Mouse (Mus musculus) layer of hippocampus, adult 2 months (tissue): ENCODE results near the gene Ap2m1. TPM values are rescaled to one million over a fixed set of nuclear protein-coding genes. Genes with fewer than 3 reads are reported as not detected.
"Not testable (repeated sequence)": the region's sequence is repeated elsewhere in the genome, so short reads cannot be mapped to it uniquely, and the experiment has no call there.

Experiments
- DNase-seq, 2 experiments: peaks; one replicate each; pipeline ENCODE4 v3.0.0; 2022; ENCODE audit warnings: low spot score in 2 of 2
- H3K27ac ChIP-seq: fragments of 200-600 bp; 2 replicates; pipeline ENCODE4 v1.8.1; 2022
- H3K4me3 ChIP-seq: fragments of 200-600 bp; 2 replicates; pipeline ENCODE4 v1.8.1; 2022; ENCODE audit warnings: mild to moderate bottlenecking
- CTCF ChIP-seq: fragments of 200-600 bp; conservative IDR thresholded peaks from 2 replicates; pipeline ENCODE4 v1.8.1; 2022; ENCODE audit warnings: antibody characterized with exemption, mild to moderate bottlenecking, moderate library complexity
- long read RNA-seq, 2 experiments: library from polyadenylated mRNA; stranded (forward); transcript quantifications; one replicate each; pipeline ENCODE4 v2.0.0; 2021; ENCODE audit warnings: borderline mapping rate in 2 of 2
- total RNA-seq, 2 experiments: library from RNA; stranded (reverse); gene quantifications; 2 replicates each; pipeline ENCODE4 v1.2.3; 2021

Ap2m1 gene
- 100 to 1,000 TPM; 712 to 736 TPM for total RNA-seq
- long read RNA-seq, experiment 1, transcript Ap2m1-202 (11 exons, 2,080 nt): major isoform, 18 of 48 reads
- long read RNA-seq, experiment 1, partial matches to known transcripts: 17 of 48 reads
- long read RNA-seq, experiment 1, other reads (novel, unspliced or antisense): 10 of 48 reads
- long read RNA-seq, experiment 2, transcript Ap2m1-202 (11 exons, 2,080 nt): major isoform, 32 of 73 reads
- long read RNA-seq, experiment 2, partial matches to known transcripts: 28 of 73 reads
- long read RNA-seq, experiment 2, other reads (novel, unspliced or antisense): 11 of 73 reads

DNA sequence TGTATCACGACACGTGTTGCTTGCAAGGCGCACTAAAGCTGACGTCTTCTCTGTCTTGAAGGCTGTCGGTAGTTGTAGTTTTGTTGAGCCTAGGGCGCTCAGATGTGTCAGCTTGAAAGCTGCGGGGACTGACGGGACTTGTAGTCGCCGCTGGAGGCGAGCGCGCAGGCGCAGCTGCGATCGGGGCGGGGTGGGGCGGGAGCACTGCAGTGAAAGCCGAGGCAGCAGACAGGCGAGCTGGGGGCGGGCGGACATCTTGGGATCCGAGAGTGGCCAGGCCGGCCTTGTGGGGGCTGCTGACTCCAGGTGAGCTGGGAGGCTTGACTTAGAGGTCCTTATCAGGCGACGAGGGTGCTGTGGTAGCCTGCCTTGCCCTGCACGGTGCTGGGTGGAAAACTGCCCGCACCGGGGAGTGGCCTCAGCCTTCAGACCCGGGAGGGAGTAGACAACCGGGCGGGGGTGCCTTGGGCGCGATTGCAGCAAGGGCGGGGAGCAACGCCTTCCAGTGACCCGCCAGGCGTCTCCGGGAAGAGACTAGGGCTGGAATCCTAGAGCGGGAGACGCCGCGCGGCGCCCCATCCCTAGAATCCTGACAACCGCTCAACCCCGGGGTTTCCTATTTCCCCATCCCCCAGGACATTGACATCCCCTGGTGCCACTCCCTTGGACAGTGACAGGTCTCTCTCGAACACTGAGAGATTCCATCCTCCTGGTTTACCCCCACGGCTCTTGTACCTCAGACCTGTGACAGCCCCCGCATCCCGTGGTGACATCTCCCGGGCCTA is at the start of gene Ap2m1:
Gene Ap2m1 (plus strand): TSS at position 183 of the 785 bp plus-strand sequence.
- DNase-seq: peak; percentile 93 to 99
- Histone ChIP-seq H3K4me3 (peak within 1 kb of the TSS; percentile 98), H3K27ac (peak within 1 kb of the TSS; percentile 98)
- TF ChIP-seq CTCF: peak; percentile 15; the same call in 1 of the 2 replicates

DNA sequence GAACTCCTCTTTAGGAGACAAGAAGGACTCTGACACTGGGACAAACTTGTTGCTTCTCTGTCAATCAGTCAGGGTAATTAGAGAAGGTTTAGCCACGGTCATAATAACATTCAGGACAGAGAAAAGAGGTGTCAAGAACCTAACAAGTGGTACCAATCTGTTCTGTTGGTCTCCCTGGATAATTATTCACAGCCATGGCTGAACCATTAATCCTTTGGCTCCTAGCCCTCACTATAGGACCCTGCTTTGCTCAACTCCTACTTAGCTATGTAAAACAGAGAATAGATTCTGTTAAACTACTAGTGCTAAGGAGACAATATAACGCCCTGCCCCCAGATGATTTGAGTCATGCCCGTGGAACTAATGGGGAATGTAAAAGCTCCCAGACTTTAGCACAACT is 49.2 kb upstream of the Ap2m1 start:
- TF ChIP-seq CTCF: no peak
- Histone ChIP-seq H3K27ac (no peak overlapping the region), H3K4me3 (no peak overlapping the region)
- DNase-seq: no peak

DNA sequence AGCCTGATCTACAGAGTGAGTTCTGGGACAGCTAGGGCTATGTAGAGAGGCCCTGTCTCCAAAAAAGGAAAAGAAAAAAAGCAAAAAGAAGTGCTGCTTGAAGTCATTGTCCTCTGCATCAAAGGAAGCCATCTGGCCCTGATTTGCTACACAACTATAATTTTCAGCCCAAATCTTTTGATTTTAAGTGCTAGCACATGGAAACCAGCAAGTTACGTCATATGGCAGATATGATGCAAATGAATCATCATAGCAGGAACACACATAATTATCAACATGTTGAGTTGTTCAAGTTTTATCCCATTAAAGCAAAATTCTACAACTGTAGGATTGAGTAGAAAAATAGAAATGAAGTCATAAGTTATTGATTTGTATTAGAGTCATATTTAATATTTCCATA is 47.1 kb upstream of the Ap2m1 start:
- TF ChIP-seq CTCF: no peak
- no peak overlapping the region for H3K4me3 ChIP-seq
- DNase-seq: no peak
- no peak overlapping the region for H3K27ac ChIP-seq

DNA sequence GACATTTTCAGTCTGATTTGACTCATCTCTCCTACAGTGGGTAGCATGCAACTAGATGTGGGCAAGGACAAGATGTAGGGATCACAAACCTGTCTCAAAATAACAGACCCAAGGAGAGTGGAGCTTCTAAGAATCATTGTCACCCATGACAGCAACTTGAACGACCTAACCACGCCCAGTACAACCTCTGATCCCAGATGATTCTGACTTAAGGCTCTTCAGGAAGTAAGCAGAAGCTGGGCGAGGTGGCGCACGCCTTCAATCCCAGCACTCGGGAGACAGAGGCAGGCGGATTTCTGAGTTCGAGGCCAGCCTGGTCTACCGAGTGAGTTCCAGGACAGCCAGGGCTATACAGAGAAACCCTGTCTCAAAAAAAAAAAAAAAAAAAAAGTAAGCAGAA is 46.5 kb upstream of the Ap2m1 start:
- DNase-seq, H3K4me3 ChIP-seq: not testable (repeated sequence)

DNA sequence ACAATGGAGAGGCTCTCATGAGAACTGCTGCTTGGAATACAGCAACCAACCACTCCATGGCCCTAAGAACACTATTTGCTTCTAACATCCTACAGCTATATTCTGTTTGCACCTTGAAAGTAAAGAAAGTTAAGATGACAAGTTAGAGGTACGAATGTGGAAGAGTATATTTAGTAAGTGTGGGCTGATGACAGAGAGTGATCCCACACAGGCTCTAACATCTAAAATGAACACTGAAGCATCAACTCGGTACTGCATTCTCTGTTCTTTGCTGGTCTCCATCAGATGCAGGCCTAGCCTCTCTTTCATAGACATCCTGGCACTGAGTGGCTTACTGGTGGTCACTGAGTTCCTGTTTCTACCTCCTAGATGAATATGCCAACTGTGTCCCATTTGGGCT is 46.0 kb upstream of the Ap2m1 start:
- Histone ChIP-seq H3K4me3 (no peak overlapping the region), H3K27ac (no peak overlapping the region)
- DNase-seq: no peak
- TF ChIP-seq CTCF: no peak

More for the DNA sequence above, 46.5 kb upstream of the Ap2m1 start:
- not testable (repeated sequence) for H3K27ac ChIP-seq

DNA sequence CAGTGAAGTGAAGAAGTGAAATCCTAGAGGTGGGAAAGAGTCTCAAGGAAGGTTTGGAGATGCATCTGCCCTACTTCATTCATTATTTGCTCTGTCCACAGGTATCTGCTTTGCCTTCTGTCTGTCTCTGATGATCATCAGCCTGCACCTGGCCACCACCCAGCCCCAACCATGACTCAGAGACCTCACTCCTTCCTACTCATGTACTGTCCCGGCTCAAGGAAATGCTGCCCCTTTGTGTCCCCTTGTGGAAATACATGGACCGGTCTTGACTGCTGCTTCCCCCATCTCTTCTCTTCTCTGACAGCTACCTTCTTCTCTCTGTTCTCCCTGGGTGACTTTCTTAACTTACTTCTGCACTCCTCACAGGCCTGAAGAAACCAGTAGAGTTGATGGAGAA is 44.7 kb upstream of the Ap2m1 start:
- Histone ChIP-seq H3K27ac (no peak overlapping the region), H3K4me3 (no peak overlapping the region)
- TF ChIP-seq CTCF: peak; percentile 21; the same call in 1 of the 2 replicates
- no peak for DNase-seq

DNA sequence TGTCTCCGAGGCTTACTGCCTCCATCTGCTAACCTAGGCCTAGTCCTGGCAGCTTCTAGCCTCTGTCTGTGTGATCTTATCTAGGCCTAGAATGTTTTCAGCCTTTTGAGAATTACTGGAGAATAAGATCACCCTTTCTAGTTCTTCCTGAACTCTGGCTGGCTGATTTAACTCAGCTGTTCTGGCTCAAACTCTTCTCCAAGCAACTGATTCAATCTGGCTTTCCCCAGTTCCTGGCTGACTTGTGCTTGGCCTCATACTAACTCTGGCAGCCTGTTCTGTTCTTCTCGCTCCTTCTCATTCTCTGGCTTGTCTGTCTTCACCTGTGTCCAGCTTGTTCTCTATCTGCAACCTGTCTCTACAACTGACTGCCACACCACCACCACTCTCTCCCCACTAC is 44.0 kb upstream of the Ap2m1 start:
- DNase-seq: no peak
- no peak for TF ChIP-seq CTCF
- no peak overlapping the region for H3K4me3 ChIP-seq
- no peak overlapping the region for H3K27ac ChIP-seq

DNA sequence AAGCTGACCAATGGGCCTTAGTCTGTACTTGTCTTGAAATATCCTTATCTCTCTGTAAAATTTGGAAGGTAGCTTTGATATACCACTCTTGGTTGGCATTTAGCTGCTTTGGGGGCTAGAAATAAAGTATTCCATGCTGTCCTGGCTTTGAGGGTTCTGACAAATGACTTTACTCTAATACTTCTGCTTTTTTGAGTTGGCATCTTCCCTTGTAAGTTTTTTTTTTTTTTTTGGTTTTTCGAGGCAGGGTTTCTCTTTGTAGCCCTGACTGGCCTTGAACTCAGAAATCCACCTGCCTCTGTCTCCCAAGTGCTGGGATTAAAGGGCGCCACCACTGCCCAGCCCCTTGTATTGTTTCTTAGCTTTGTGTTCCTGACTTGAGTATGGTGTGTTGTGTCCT is 41.8 kb upstream of the Ap2m1 start:
- Histone ChIP-seq H3K27ac (no peak overlapping the region), H3K4me3 (no peak overlapping the region)
- TF ChIP-seq CTCF: no peak
- no peak for DNase-seq

DNA sequence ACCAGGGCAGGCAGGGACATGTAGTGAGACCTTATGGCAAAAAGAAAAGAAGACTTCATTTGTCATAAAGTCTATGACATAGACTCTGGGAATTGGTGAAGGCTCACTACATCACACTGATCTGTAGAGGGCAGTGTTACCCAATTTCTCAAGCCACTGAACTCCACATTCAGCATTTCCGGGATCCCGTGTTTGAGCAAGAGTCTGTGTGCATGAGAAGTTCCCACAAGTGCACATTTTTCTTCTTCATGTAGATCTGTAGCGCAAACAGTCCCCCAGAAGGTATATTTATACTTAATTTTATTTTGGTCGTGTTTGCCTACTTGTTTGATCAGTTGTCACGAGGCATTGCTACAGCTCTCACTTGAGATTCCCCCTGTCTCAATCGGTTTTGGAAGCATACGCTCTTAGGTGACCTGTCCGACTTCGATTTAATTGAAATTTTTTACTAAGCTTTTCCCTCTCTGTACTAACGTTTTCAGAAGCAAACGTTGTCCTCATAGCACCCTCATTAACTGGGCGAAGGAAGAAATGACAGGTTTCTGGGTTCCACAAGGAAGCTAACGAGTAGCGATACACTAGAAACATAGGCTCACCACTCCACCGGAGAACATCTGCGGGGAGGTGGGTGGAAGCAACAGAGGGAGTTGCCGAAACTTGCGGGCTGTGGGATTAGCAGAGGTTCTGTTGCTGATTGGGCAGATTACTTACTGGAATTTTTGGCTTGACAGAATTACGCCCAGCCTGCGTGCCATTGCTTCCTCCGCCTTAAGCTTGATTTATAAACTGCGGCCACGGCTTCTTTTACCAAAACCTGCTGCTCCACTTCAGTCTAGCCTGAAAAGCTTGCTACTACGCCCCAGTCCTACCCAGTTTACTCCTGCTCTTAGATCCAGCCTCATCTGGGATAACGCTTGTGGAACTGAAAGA is 38.3 kb upstream of the Ap2m1 start:
- peak overlapping the region; percentile 59; the same call in 1 of the 2 replicates for H3K27ac ChIP-seq
- TF ChIP-seq CTCF: peak; percentile 93
- DNase-seq: peak; percentile 67 to 72
- H3K4me3 ChIP-seq: peak overlapping the region; percentile 48

DNA sequence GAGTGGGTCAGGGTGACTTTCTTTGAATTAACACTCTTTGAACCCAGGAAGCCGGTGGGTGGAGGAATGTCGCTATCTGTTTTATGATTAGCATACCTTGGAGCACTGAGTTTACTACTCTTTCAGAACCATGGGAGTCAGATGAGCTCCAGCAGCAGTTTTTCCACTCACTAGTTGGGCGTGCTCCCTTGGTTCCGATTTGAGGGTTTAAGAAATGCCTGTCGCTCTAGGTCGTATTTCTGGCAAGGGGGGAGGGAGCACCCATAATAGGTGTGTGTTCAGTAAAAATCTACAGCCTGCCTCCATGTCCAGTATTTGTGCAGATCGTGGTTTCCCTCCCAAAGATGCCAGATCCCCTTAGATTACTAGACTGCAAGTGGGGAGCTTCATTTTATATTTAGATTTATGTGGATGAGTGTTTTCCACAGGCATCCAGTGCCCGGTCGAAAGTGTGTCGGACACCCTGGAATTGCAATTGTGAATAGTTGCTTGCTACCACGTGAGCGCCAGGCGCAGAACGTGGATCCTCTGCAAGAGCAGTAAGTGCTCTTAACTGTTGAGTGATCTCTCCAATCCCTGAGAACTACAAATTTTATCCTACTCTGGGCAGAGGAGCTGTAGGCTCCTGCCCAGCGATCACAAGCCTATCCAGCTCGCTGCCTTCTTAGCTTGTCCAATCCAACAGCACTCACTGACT is 37.1 kb upstream of the Ap2m1 start:
- DNase-seq: no peak
- H3K27ac ChIP-seq: peak overlapping the region; percentile 88
- TF ChIP-seq CTCF: no peak
- H3K4me3 ChIP-seq: peak overlapping the region; percentile 91

DNA sequence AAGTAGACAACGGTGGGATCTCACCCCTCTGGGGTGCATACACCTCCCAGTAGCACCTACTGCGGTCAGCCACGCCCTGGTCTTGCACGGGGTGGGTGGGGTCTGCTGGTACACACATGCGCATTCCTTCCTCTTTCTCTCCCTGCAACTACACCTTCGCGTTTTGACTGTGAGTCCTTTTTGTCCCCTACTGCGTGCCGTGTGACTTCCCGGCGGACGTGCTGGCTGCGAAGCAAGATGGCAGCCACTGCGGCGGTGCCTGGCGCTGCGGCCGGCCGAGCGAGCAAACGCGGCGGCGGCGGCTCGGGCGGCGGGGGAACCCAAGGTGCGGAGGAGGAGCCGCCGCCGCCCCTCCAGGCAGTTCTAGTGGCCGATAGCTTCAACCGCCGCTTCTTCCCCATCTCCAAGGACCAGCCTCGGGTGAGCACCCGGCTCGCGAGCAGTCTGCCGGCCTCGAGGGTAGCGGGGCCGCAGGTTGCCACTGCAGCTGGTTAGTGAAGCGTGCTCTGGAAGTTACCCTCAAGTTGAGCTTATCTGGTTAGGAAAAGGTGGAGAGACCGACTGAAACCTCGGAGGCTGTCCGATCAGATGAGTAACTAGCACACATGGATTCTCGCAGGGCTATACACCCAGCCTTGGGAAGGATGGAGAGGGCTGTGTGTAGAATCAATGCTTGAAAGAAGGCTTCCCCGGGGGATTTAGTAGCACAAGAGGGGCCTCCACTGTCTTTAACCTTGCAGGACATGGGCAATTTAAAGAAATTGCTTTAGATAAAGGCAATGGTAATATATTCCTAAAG is 36.4 kb upstream of the Ap2m1 start, which contains the start of gene Eif2b5:
Gene Eif2b5 (plus strand): TSS at position 141 of the 799 bp plus-strand sequence.
- Histone ChIP-seq H3K27ac (peak within 1 kb of the TSS; percentile 88), H3K4me3 (peak within 1 kb of the TSS; percentile 91)
- DNase-seq: peak; percentile 93 to 95
- peak; percentile 25 for TF ChIP-seq CTCF
